Mouse (Mus musculus) hindbrain, postnatal 0 days (tissue): Measurements from ENCODE around the gene Prkca. TPM values are rescaled to one million over a fixed set of nuclear protein-coding genes. Genes with fewer than 3 reads are reported as not detected.

Experiments
- ATAC-seq: fragments of 200-750 bp; cut with Nextera tagmentation; 2 replicates; pipeline ENCODE4 v1.8.0; 2017; ENCODE audit warnings: mild to moderate bottlenecking, moderate TSS enrichment, moderate library complexity
- DNase-seq: peaks from one replicate; pipeline ENCODE4 v3.0.0-alpha.2; 2015; ENCODE audit warnings: low spot score
- H3K27ac ChIP-seq: fragments of 300-500 bp; sonication (generic); 2 replicates; pipeline ENCODE4 v1.5.1; 2014; ENCODE audit warnings: mild to moderate bottlenecking
- H3K27me3 ChIP-seq: fragments of 300-500 bp; sonication (generic); 2 replicates; pipeline ENCODE4 v1.6.1; 2014; ENCODE audit warnings: low read length, mixed read lengths; ENCODE audit not compliant: insufficient read depth
- H3K36me3 ChIP-seq: fragments of 300-500 bp; sonication (generic); 2 replicates; pipeline ENCODE4 v1.6.1; 2014; ENCODE audit warnings: low read length, mixed read lengths; ENCODE audit not compliant: insufficient read depth
- H3K4me1 ChIP-seq: fragments of 300-500 bp; sonication (generic); 2 replicates; pipeline ENCODE4 v1.6.1; 2014; ENCODE audit warnings: antibody characterized with exemption, low read length, mixed read lengths; ENCODE audit not compliant: insufficient read depth
- H3K4me2 ChIP-seq: fragments of 300-500 bp; sonication (generic); 2 replicates; pipeline ENCODE4 v1.6.1; 2014; ENCODE audit warnings: low read depth, mild to moderate bottlenecking, low read length, moderate library complexity, mixed read lengths
- H3K4me3 ChIP-seq: fragments of 300-500 bp; sonication (generic); 2 replicates; pipeline ENCODE4 v1.5.1; 2014; ENCODE audit warnings: low read length
- H3K9ac ChIP-seq: fragments of 300-500 bp; sonication (generic); replicated peaks from 2 replicates; pipeline ENCODE4 v1.6.1; 2014; ENCODE audit warnings: mild to moderate bottlenecking, low read length, moderate library complexity, mixed read lengths
- H3K9me3 ChIP-seq: fragments of 300-500 bp; sonication (generic); 2 replicates; pipeline ENCODE4 v1.6.1; 2016; ENCODE audit warnings: low read length, mixed read lengths
- CTCF ChIP-seq: IDR thresholded peaks from 2 replicates; pipeline ENCODE4 v1.5.1; 2016; ENCODE audit warnings: antibody characterized with exemption, control low read depth, low read depth
- WGBS: fragments of 180-500 bp; shearing (Covaris S2); extraction: QIAGEN DNeasy Blood & Tissue Kit; methylation state at CpG from one replicate; pipeline ENCODE4 v1.1.7; 2014; 5-methylcytosine and 5-hydroxymethylcytosine counted together
- polyA plus RNA-seq: library from polyadenylated mRNA; unstranded; fragments of >200 nt; fragmentation: Nextera tagmentation; extraction: Ambion mirVana; gene quantifications from 2 replicates; pipeline ENCODE4 v1.2.1, GENCODE M21; 2015
- total RNA-seq: library from RNA; depleted of rRNA; stranded (reverse); fragments of >200 nt; gene quantifications from 2 replicates; pipeline ENCODE4 v1.2.3, GENCODE M21; 2014

The Prkca gene
- total and polyA plus RNA-seq, 2 experiments from 2014 or later: 8.0 to 25.0 TPM

GRCm38 (mm10) chr11:108300443-108300842 is 43.3 kb downstream of the Prkca start:
- H3K9ac ChIP-seq: no peak overlapping the region
- H3K36me3 ChIP-seq: no peaks in the 10 kb centered on the region
- no peak overlapping the region for H3K27ac ChIP-seq
- no peak overlapping the region for H3K4me3 ChIP-seq
- H3K4me2 ChIP-seq: no peak overlapping the region
- no peaks in the 10 kb centered on the region for H3K9me3 ChIP-seq
- H3K4me1 ChIP-seq: peaks cover 9% of the 10 kb centered on the region
- no peak for ATAC-seq
- H3K27me3 ChIP-seq: no peaks in the 10 kb centered on the region
- 50% methylated on average over 1 of the region's 1 CpGs for WGBS
- TF ChIP-seq CTCF: no peak
- no peak for DNase-seq

- Histone ChIP-seq H3K27me3 (no peaks in the 10 kb centered on the region), H3K4me2 (no peak overlapping the region), H3K9ac (no peak overlapping the region), H3K36me3 (no peaks in the 10 kb centered on the region), H3K9me3 (no peaks in the 10 kb centered on the region), H3K4me1 (peaks cover 9% of the 10 kb centered on the region), H3K27ac (no peak overlapping the region), H3K4me3 (no peak overlapping the region)
- ATAC-seq (no peak), DNase-seq (no peak)
- TF ChIP-seq CTCF: no peak
- WGBS: 81% methylated on average over 10 of the region's 10 CpGs
These were observed 43.8 kb downstream of the Prkca start for GRCm38 (mm10) chr11:108299913-108300312.

GRCm38 (mm10) chr11:108297956-108298355 is 45.8 kb downstream of the Prkca start:
- H3K27me3 ChIP-seq: no peaks in the 10 kb centered on the region
- DNase-seq: no peak
- no peak overlapping the region for H3K4me3 ChIP-seq
- no peak for ATAC-seq
- H3K9ac ChIP-seq: no peak overlapping the region
- WGBS: 58% methylated on average over 8 of the region's 8 CpGs
- TF ChIP-seq CTCF: no peak
- no peak overlapping the region for H3K27ac ChIP-seq
- no peaks in the 10 kb centered on the region for H3K36me3 ChIP-seq
- H3K4me2 ChIP-seq: no peak overlapping the region
- peaks cover 9% of the 10 kb centered on the region for H3K4me1 ChIP-seq
- H3K9me3 ChIP-seq: no peaks in the 10 kb centered on the region

- Histone ChIP-seq H3K27me3 (no peaks in the 10 kb centered on the region), H3K9ac (no peak overlapping the region), H3K4me3 (no peak overlapping the region), H3K4me2 (no peak overlapping the region), H3K27ac (no peak overlapping the region), H3K36me3 (no peaks in the 10 kb centered on the region), H3K9me3 (no peaks in the 10 kb centered on the region), H3K4me1 (peaks cover 3% of the 10 kb centered on the region)
- no peak for DNase-seq
- ATAC-seq: no peak
- TF ChIP-seq CTCF: no peak
These were observed 48.4 kb downstream of the Prkca start for GRCm38 (mm10) chr11:108295373-108295772.

- ATAC-seq: no peak
- H3K4me1 ChIP-seq: no peaks in the 10 kb centered on the region; the same call in none of the 2 replicates
These were observed 49.4 kb downstream of the Prkca start for GRCm38 (mm10) chr11:108294305-108294813.

GRCm38 (mm10) chr11:108293843-108294242 is 49.9 kb downstream of the Prkca start:
- no peak for ATAC-seq
- no peak overlapping the region for H3K4me2 ChIP-seq
- no peak overlapping the region for H3K27ac ChIP-seq
- H3K9me3 ChIP-seq: no peaks in the 10 kb centered on the region
- WGBS: 70% methylated on average over 3 of the region's 3 CpGs
- TF ChIP-seq CTCF: no peak
- H3K9ac ChIP-seq: no peak overlapping the region
- H3K4me3 ChIP-seq: no peak overlapping the region
- no peaks in the 10 kb centered on the region; the same call in none of the 2 replicates for H3K4me1 ChIP-seq
- no peaks in the 10 kb centered on the region for H3K36me3 ChIP-seq
- H3K27me3 ChIP-seq: no peaks in the 10 kb centered on the region
- no peak for DNase-seq

More at GRCm38 (mm10) chr11:108294305-108294813, 49.4 kb downstream of the Prkca start:
- no peak for DNase-seq
- H3K4me2 ChIP-seq: no peak overlapping the region
- H3K4me3 ChIP-seq: no peak overlapping the region
- no peak overlapping the region for H3K9ac ChIP-seq
- no peaks in the 10 kb centered on the region for H3K36me3 ChIP-seq
- WGBS: 93% methylated on average over 12 of the region's 12 CpGs
- no peaks in the 10 kb centered on the region for H3K9me3 ChIP-seq
- no peak for TF ChIP-seq CTCF
- no peaks in the 10 kb centered on the region for H3K27me3 ChIP-seq
- no peak overlapping the region for H3K27ac ChIP-seq

- DNase-seq (no peak), ATAC-seq (no peak)
- TF ChIP-seq CTCF: no peak
- 92% methylated on average over 5 of the region's 5 CpGs for WGBS
- H3K9ac ChIP-seq: no peak overlapping the region
- no peaks in the 10 kb centered on the region; the same call in 1 of the 2 replicates for H3K4me1 ChIP-seq
- H3K4me2 ChIP-seq: no peak overlapping the region
- no peak overlapping the region for H3K27ac ChIP-seq
- H3K9me3 ChIP-seq: no peaks in the 10 kb centered on the region
- H3K4me3 ChIP-seq: no peak overlapping the region
- H3K36me3 ChIP-seq: no peaks in the 10 kb centered on the region
- H3K27me3 ChIP-seq: no peaks in the 10 kb centered on the region
These were observed 54.5 kb downstream of the Prkca start for GRCm38 (mm10) chr11:108289192-108289591.
